ENCODE assay signal across 8 mouse cellular contexts in the genomic region with DNA sequence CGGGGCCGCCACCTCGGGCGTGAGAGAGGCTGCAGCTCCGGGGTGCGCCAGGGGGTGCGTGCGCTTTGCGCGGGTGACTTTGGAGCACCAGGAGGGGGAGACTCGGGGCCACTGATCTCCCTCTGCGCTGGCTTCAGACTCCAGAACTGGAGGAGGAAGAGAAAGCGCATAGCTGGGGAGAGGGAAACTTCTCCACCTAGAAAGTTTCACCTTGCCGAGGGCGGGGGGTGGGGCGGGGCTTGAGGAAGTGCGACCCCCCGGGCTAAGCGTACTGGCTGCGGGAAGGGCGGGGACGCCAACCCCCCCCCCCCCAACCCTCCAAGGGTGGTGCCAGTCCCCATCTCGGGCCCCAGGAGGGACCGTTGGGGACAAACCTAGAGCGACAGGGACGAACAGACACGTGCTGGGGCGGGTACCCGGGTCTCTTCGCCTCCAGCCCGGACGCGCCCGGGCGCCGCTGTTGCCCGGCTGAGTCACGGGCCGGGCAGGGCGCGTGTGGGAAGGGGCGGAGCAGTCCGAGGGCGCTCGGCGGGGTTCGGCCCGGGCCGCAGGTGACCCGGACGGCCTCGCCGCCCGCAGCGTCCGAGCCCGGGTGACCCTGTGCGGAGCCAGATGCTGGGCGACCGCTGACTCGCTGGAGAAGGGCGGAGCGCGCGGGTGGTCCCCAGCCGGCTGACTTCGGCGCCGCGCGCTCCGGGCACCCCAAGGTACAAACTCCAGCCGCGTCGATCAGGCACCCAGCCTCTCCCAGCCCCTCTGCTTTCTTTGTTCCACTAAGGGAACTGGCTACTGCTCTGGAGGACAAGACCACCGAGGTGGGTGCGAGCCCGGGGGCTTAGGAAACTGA. TPM values are rescaled to one million over a fixed set of nuclear protein-coding genes. Genes with fewer than 3 reads are reported as not detected.
DNase-seq lines count a peak whose midpoint lies in the region; ATAC-seq lines count a peak whose summit lies in the region.

Met (plus strand) TSS at position 367 of the 847 bp plus-strand sequence.

- peak within 1 kb of the TSS; percentile 63 for H3K9ac ChIP-seq in hindbrain, embryonic 14.5 days
- peak within 1 kb of the TSS; percentile 53 for H3K9ac ChIP-seq in midbrain, embryonic 16.5 days (ENCODE audit: low read depth, low read length)

- no peak for ATAC-seq in CD4-positive, CD25-positive, alpha-beta regulatory T cell, adult 4 months
- peak; percentile 86 for ATAC-seq in hindbrain, embryonic 14.5 days (ENCODE audit: low FRiP score)
- peak; percentile 89 for ATAC-seq in midbrain, embryonic 16.5 days

- peaks cover 15% of the 10 kb centered on the region; the same call in 1 of the 2 replicates for H3K4me1 ChIP-seq in hindbrain, embryonic 14.5 days (replicated peaks; ENCODE audit: control insufficient read depth, insufficient read depth, low read length)
- peaks cover 6% of the 10 kb centered on the region for H3K4me1 ChIP-seq in midbrain, embryonic 16.5 days (ENCODE audit: control insufficient read depth, insufficient read depth, low read length)

- no peaks in the 10 kb centered on the region for H3K36me3 ChIP-seq in hindbrain, embryonic 14.5 days (replicated peaks; ENCODE audit: control insufficient read depth, insufficient read depth)
- no peaks in the 10 kb centered on the region for H3K36me3 ChIP-seq in midbrain, embryonic 16.5 days (ENCODE audit: control insufficient read depth, insufficient read depth, low read length)

- peak within 1 kb of the TSS; percentile 77 for H3K4me3 ChIP-seq in hindbrain, embryonic 14.5 days (replicated peaks; ENCODE audit: low read length)
- H3K4me3 ChIP-seq in midbrain, embryonic 16.5 days (ENCODE audit: low read depth, low read length): peak within 1 kb of the TSS; percentile 53

- peak within 1 kb of the TSS; percentile 99 for H3K4me2 ChIP-seq in hindbrain, embryonic 14.5 days (replicated peaks)
- peak within 1 kb of the TSS; percentile 94 for H3K4me2 ChIP-seq in midbrain, embryonic 16.5 days (ENCODE audit: low read length)

- H3K27ac ChIP-seq in hindbrain, embryonic 14.5 days: no peak within 1 kb of the TSS
- H3K27ac ChIP-seq in midbrain, embryonic 16.5 days (ENCODE audit: low read length): no peak within 1 kb of the TSS

- peaks cover 46% of the 10 kb centered on the region for H3K27me3 ChIP-seq in hindbrain, embryonic 14.5 days (ENCODE audit: control insufficient read depth, insufficient read depth, low read length)
- H3K27me3 ChIP-seq in midbrain, embryonic 16.5 days (ENCODE audit: control insufficient read depth, insufficient read depth, low read depth, low read length): peaks cover 11% of the 10 kb centered on the region

- H3K9me3 ChIP-seq in hindbrain, embryonic 14.5 days (ENCODE audit: control insufficient read depth, low read length): no peaks in the 10 kb centered on the region
- no peaks in the 10 kb centered on the region for H3K9me3 ChIP-seq in midbrain, embryonic 16.5 days (replicated peaks; ENCODE audit: control insufficient read depth, low read length, poor library complexity, severe bottlenecking)

- WGBS in hindbrain, embryonic 14.5 days: under 1% methylated on average over 56 of the region's 78 CpGs
- WGBS in midbrain, embryonic 16.5 days: under 1% methylated on average over 58 of the region's 78 CpGs

- peak; percentile 1 for DNase-seq in CD4-positive, CD25-positive, alpha-beta regulatory T cell, adult 2 months (ENCODE audit: low read depth, low spot score)
- DNase-seq in adrenal gland, postnatal 36 days: peak; percentile 78 to 80
- peak; percentile 65 for DNase-seq in gastrocnemius, adult 18-20 months (ENCODE audit: low spot score)
- DNase-seq in hindbrain, embryonic 14.5 days (ENCODE audit: low spot score): no peak
- peak; percentile 53 for DNase-seq in liver
- DNase-seq in thymus, postnatal 0 days (ENCODE audit: low spot score): peak; percentile 8

RNA-seq across cellular contexts. Expression of gene Met, which starts in this region (rescaled TPM):
- polyA plus RNA-seq in CD4-positive, CD25-positive, alpha-beta regulatory T cell, adult 4 months (2017; shearing (Covaris generic)): under 1 TPM in 1 of 2 experiments, not detected in 1; 0.28 TPM
- 1 to 10 TPM; 5.9 to 7.5 TPM for total RNA-seq in adrenal gland, postnatal 36 days (2021)
- 10 to 100 TPM in 1 of 2 experiments, 1 to 10 TPM in 1; 9.9 to 10.3 TPM for total RNA-seq in gastrocnemius, adult 18-20 months (2021)
- 3.8 and 4.2 TPM in 2 replicates for polyA plus RNA-seq in hindbrain, embryonic 14.5 days (2014; fragmentation: Nextera tagmentation; extraction: Ambion mirVana)
- 0.94 and 1.4 TPM in 2 replicates for polyA plus RNA-seq in midbrain, embryonic 16.5 days (2015; fragmentation: Nextera tagmentation; extraction: Ambion mirVana)
- polyA plus RNA-seq in thymus, postnatal 0 days (2015; fragmentation: Nextera tagmentation; extraction: Ambion mirVana): 0.33 and 0.34 TPM in 2 replicates

Comparison
In these comparisons a context has a peak if more than half of its experiments do, and no peak if none do; other contexts are left out.
1. Peak in DNase-seq in thymus, postnatal 0 days; RNA of the gene not detected or under 1 TPM.